Mouse (Mus musculus): ENCODE data around the gene Calm4.

Gene Calm4

GRCm38 (mm10) chr13:3862325-3862724 is 24.8 kb downstream of the Calm4 start:
- DNase-seq, result no peak

DNA sequence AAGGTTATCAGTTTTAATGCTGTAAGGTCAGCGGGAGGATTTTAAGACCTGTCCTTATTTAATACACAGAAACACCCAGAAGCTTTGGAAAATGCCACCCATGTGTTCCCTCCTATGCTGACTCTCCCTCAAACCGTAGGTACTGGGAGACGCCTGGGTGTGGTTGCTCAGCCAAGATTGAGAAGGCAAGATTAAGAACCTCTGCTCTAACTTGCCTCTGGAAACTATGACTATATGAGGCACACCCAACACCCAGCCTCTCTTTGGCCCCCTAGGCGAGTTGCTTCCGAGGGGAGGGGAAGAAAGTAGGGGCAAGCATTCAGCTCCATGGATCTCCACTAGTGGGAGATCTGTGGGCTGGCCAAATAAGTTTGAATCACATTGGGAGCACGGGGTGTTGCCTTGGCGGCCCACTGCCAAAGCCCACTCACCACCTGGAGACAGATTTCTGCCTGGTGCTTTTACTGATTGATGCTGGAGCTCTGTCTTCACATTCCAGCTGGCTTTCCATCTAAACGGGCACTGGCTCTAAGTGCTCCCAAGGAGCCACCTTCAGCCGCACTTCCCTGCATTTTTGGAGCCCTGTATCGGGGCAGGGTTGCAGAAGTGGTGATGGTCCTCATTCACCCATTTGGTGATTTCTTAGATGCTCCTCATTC is 25.5 kb downstream of the Calm4 start:
- DNase-seq, result no peak

- DNase-seq, result no peak
Measured at GRCm38 (mm10) chr13:3865648-3866354, 28.2 kb downstream of the Calm4 start.

- no peak for DNase-seq
Measured at GRCm38 (mm10) chr13:3866355-3867052, 28.9 kb downstream of the Calm4 start.

DNA sequence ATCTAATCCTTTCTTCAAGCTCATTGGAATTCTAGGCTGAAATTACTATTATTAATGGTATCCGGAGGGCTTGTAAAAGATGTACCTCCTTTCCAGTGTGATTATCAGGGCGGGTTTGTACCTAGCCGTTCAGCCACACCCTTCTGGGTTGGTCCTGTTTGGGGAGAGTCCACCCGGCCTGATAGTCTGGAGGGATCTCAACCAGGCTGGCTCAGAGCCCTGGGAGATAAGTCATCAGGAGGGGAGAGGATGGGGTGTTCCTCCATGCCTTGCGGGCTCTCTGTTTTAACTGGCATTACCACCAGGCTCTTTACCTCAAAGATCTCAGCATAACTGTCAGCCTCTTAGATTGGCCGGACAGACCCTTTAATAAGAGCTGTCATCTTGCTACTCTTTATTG is 29.6 kb downstream of the Calm4 start:
- DNase-seq, result no peak

DNA sequence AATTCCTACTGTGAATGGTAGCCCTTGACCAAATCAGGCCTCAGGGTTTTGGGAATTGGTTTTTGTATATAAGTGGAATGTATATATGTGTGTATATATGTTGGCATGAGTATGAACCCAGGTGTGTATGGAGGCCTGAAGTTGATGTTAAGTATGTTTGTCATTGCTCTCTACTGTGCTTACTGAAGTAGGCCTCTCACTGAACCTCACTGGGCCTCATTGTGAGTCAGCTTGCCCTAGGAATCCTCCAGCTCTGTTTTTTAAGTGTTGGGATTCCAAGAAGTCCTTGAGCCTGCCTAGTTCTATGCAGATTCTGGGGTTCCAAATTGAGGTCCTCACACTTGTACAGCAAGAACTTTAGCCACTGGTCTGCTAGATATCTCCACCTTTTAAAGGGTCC is 32.3 kb downstream of the Calm4 start:
- no peak for DNase-seq

- no peak for DNase-seq
Measured at GRCm38 (mm10) chr13:3872832-3873231, 35.3 kb downstream of the Calm4 start.

GRCm38 (mm10) chr13:3876448-3876847 is 38.9 kb downstream of the Calm4 start:
- no peak for DNase-seq

DNA sequence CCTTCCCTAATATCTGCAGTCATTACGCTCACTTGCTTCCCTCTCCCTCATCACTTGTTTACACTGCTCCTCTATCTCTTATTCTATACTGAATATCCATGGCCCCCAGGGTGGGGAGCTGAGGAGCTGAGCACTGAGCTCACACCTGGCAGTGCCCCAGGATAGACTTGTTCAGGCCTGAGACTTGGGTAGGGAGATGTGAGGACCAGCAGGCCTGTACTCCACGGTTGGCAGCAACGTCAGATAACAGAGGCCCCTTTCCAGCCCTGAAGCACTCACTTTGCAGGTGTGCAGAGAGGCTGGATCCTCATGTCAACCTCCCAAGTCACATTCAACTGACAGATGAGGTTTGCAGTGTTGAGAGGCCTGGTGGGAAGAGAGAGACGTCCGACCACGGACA is 39.6 kb downstream of the Calm4 start:
- no peak for DNase-seq

GRCm38 (mm10) chr13:3877679-3878220 is 40.2 kb downstream of the Calm4 start:
- DNase-seq, result no peak

DNA sequence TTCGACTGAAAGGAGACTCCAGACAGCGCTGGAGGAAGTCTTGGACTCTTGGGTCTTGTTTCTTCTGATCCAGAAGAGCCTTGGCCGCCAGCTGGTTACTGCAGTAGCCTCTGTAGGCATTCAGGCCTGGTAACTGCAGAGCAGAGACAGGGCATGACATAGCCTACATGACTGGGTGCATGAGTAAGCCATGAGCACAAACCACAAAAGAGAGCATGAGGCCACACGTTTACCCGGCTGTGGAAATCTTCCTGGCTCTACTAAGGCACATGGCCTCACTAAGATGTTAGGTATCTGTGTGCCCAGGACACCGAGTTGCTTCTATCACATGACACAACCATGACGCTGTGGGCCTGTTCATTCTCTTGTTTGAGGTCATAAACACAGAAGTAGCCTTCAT is 49.1 kb downstream of the Calm4 start:
- no peak for DNase-seq
